Mouse (Mus musculus): ENCODE measurements at regions not wholly inside any gene's neighbourhood (a gene's known extent, or its start where the extent isn't known, plus 50 kb on each side); places are given as distances from the start of the nearest gene placed in this dataset.

DNA sequence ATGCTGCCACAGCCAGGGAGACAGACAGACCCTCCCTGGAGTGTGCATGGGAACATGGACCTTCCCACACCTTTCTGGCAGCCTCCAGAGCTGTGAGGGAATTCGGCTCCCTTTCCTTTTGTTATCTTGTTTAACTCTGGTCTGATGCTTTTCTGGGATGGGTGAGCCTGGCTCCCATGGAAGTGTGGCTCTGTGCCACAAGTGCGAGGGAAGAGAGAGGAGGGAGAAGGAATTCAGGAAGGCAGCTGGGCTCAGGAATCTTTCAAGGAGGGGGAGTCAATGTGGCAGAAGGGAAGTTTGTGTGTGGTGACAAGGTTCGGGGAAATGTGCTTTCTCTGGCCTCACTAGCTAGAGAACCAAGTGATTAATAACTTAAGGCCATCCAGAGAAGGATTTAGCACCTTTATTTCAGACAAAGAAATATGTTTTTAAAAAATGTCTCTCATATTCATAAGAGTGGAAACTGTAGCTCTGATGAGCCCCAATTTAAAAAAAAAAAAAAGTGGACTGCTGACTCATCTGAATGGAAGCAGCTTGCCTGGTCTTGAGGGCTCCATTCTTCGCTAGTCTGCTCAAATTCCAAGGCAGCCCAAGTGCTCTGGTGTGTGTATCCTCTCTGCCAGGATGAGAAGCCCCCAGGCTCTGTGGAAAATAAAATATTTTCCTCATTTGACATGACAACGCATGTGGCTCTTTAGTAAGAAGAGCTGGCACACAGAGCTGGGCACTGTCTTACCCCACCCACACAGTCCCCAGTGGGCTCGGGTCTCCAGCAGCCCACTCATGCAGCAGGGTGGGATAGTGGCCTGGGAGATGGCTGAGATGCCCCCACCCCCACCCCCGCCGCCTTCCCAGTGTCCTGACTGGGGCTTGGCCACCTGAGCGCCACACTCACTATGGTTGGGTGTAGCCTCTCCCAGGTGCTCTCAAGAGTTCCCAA, 129.1 kb downstream of the Gas1 start:
- H3K27me3 ChIP-seq (ENCODE audit: insufficient read depth, low read length) = no peaks in the 10 kb centered on the region
- ATAC-seq (no peak), DNase-seq (no peak)
- H3K9ac ChIP-seq = no peak overlapping the region
- H3K27ac ChIP-seq (ENCODE audit: low read depth, low read length) = no peak overlapping the region
- H3K4me1 ChIP-seq (ENCODE audit: insufficient read depth) = peaks cover 12% of the 10 kb centered on the region
- H3K4me2 ChIP-seq (ENCODE audit: low read depth) = no peak overlapping the region
- TF ChIP-seq CTCF (IDR thresholded peaks at IDR 0.05; ENCODE audit: low read depth) = no peak
- H3K9me3 ChIP-seq (ENCODE audit: low read length) = no peaks in the 10 kb centered on the region
- no peak overlapping the region for H3K4me3 ChIP-seq (ENCODE audit: low read depth, low read length)
- 47% methylated on average over 9 of the region's 9 CpGs for WGBS
- no peaks in the 10 kb centered on the region for H3K36me3 ChIP-seq (ENCODE audit: insufficient read depth)

DNA sequence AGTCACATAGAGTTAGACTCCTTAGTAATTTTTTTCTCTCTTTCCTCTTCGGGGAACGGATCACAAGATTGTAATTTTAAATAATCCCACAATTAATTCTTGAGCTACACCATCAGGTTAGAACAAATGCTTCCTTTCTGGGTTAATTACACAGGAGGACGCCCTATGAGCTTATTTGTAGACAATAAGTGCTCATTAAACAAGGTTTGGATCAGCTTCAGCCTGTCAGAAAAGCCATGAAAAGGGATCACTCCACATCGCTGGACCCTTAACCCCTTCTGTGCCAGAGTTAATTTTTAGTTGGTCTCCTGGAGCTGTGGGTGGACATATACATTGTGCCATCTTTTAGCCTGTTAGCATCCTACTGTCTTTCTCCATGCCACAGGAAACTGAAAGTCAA, 131.4 kb downstream of the Gas1 start:
- Histone ChIP-seq H3K36me3 (ENCODE audit: insufficient read depth) (no peaks in the 10 kb centered on the region), H3K4me1 (ENCODE audit: insufficient read depth) (peaks cover 12% of the 10 kb centered on the region), H3K9ac (no peak overlapping the region), H3K27ac (ENCODE audit: low read depth, low read length) (no peak overlapping the region), H3K4me2 (ENCODE audit: low read depth) (no peak overlapping the region), H3K27me3 (ENCODE audit: insufficient read depth, low read length) (no peaks in the 10 kb centered on the region), H3K9me3 (ENCODE audit: low read length) (no peaks in the 10 kb centered on the region), H3K4me3 (ENCODE audit: low read depth, low read length) (no peak overlapping the region)
- DNase-seq (no peak), ATAC-seq (no peak)
- WGBS = 8% methylated on average over 4 of the region's 4 CpGs
- TF ChIP-seq CTCF (IDR thresholded peaks at IDR 0.05; ENCODE audit: low read depth) = no peak

DNA sequence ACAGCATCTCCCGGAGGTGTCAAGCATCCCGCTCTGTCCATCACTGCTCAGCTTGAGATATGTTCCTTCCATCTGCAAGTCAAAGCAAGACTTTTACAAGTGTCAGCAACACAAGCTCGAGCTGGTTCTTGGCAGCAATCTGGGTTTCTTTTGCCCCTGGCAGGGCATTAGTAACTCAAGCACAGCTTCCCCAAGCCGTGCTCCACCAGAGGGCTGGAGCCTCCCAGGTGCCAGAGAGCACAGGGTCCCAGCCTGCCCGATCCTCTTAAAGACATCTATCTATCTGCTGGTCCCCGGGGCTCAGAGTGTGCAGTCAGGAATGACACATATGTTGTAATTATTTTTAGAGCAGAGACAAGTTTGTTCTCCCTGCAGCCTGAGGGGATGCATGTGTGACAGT, 132.3 kb downstream of the Gas1 start:
- Histone ChIP-seq H3K4me3 (ENCODE audit: low read depth, low read length) (no peak overlapping the region), H3K4me2 (ENCODE audit: low read depth) (no peak overlapping the region), H3K27ac (ENCODE audit: low read depth, low read length) (no peak overlapping the region), H3K4me1 (ENCODE audit: insufficient read depth) (peaks cover 12% of the 10 kb centered on the region), H3K9ac (no peak overlapping the region), H3K36me3 (ENCODE audit: insufficient read depth) (no peaks in the 10 kb centered on the region), H3K27me3 (ENCODE audit: insufficient read depth, low read length) (no peaks in the 10 kb centered on the region), H3K9me3 (ENCODE audit: low read length) (no peaks in the 10 kb centered on the region)
- 0 out of 2 replicates have a peak, but pooled peaks have one; percentile 3 for TF ChIP-seq CTCF (IDR thresholded peaks at IDR 0.05; ENCODE audit: low read depth)
- ATAC-seq (peak; percentile 33; the same call in 1 of the 2 replicates), DNase-seq (peak; percentile 48)
- 17% methylated on average over 6 of the region's 6 CpGs for WGBS

DNA sequence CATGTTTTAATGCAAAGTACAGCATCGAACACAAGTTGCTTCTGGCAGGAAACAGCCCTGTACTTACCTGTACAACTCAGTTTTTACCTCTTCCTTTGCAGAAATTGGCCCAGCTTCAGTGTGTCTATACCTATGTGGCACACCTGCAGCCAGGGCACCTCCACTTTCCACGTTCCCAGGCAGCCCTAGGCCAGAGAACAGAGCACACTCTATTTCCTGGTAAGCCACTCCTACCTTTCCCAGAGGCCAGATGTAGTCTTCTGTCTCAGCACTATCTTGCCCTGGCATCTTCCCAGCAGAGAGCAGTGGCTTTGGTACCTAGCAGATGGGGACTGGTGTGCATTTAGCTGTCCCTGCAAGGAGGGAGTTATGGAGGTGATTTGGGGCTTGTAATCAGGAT, 134.7 kb downstream of the Gas1 start:
- TF ChIP-seq CTCF (IDR thresholded peaks at IDR 0.05; ENCODE audit: low read depth) = no peak
- H3K27ac ChIP-seq (ENCODE audit: low read depth, low read length) = no peak overlapping the region
- no peak overlapping the region for H3K9ac ChIP-seq
- no peaks in the 10 kb centered on the region for H3K36me3 ChIP-seq (ENCODE audit: insufficient read depth)
- no peak for DNase-seq
- H3K27me3 ChIP-seq (ENCODE audit: insufficient read depth, low read length) = no peaks in the 10 kb centered on the region
- WGBS = 75% methylated on average over 2 of the region's 2 CpGs
- peaks cover 8% of the 10 kb centered on the region for H3K4me1 ChIP-seq (ENCODE audit: insufficient read depth)
- H3K4me2 ChIP-seq (ENCODE audit: low read depth) = no peak overlapping the region
- no peak overlapping the region for H3K4me3 ChIP-seq (ENCODE audit: low read depth, low read length)
- no peaks in the 10 kb centered on the region for H3K9me3 ChIP-seq (ENCODE audit: low read length)
- no peak for ATAC-seq

DNA sequence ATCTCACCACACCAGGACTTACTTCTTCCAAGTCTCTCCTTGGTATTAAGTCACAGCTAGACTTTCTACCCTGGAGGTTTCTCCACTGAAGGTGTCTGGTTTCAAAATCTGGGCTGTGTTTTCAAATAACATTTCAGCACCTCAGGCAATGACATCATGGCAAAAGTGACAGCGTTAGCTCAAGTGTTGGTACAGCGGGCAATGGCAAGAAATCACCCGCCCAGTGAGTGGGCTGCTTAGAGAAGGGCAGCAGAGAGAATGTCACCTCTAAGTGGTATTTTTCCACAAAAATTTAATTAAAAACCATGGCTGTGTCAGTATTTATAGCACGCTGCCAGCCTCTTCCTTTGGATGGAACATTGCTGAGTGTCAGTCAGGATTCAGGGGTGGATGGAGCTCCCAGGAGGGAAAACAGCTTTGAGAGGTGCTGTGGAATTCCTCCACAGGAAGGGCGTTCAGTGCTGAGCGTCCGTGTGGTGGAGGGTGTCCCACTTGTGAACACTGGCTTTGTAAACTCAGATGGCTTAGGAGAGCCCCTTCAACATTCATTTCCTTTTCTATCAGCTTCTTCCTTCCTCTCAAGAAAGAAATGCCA, 141.5 kb downstream of the Gas1 start:
- Histone ChIP-seq H3K27ac (ENCODE audit: low read depth, low read length) (no peak overlapping the region), H3K4me2 (ENCODE audit: low read depth) (no peak overlapping the region), H3K4me1 (ENCODE audit: insufficient read depth) (no peaks in the 10 kb centered on the region), H3K9me3 (ENCODE audit: low read length) (no peaks in the 10 kb centered on the region), H3K4me3 (ENCODE audit: low read depth, low read length) (no peak overlapping the region), H3K9ac (no peak overlapping the region), H3K27me3 (ENCODE audit: insufficient read depth, low read length) (no peaks in the 10 kb centered on the region), H3K36me3 (ENCODE audit: insufficient read depth) (no peaks in the 10 kb centered on the region)
- DNase-seq = no peak
- WGBS = 90% methylated on average over 7 of the region's 7 CpGs
- TF ChIP-seq CTCF (IDR thresholded peaks at IDR 0.05; ENCODE audit: low read depth) = no peak
- no peak for ATAC-seq

DNA sequence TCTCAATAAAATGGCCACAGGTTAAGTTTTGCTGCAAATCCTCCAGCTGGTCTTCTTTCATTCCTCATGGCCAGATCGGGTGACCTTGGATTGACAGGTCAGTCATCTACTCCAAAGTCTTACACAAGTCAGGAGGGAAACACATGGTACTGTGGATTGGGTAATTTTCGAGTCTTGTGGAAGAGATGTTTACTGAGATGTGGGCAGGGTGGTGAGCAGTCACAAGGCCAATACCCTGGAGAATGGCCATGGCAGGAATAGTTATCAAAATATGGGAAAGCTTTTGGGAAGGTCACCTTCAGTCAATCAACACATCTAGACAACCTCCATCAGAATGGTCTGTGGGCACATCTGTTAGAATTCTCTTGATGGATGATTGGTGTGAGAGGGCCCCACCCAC, 144.0 kb downstream of the Gas1 start:
- H3K9ac ChIP-seq = no peak overlapping the region
- H3K36me3 ChIP-seq (ENCODE audit: insufficient read depth) = no peaks in the 10 kb centered on the region
- H3K4me1 ChIP-seq (ENCODE audit: insufficient read depth) = no peaks in the 10 kb centered on the region
- WGBS = 85% methylated on average over 2 of the region's 2 CpGs
- no peak overlapping the region for H3K4me2 ChIP-seq (ENCODE audit: low read depth)
- no peak overlapping the region for H3K27ac ChIP-seq (ENCODE audit: low read depth, low read length)
- H3K9me3 ChIP-seq (ENCODE audit: low read length) = no peaks in the 10 kb centered on the region
- DNase-seq (no peak), ATAC-seq (no peak)
- H3K27me3 ChIP-seq (ENCODE audit: insufficient read depth, low read length) = no peaks in the 10 kb centered on the region
- TF ChIP-seq CTCF (IDR thresholded peaks at IDR 0.05; ENCODE audit: low read depth) = no peak
- H3K4me3 ChIP-seq (ENCODE audit: low read depth, low read length) = no peak overlapping the region

DNA sequence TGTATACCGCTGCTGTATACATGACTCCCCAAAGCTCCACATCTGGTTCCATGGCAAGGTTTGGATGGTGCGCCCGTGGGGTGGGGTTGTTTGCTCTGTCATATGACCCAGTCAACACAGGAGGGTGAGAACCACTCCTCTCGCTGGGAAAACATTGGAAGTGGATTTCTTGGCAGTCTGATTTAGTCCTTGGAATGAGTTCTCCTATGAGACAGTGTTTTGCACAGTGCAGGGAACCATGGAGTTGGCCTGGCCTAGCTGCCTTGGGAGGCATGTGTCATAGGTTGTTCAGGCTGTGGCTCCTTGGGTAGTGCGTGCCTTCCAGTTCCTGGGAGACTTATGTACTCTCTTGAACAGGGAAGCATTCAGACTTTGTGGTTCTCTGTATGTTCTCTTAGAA, 144.6 kb downstream of the Gas1 start:
- DNase-seq = no peak
- H3K9me3 ChIP-seq (ENCODE audit: low read length) = no peaks in the 10 kb centered on the region
- ATAC-seq = no peak
- H3K4me1 ChIP-seq (ENCODE audit: insufficient read depth) = no peaks in the 10 kb centered on the region
- no peak overlapping the region for H3K27ac ChIP-seq (ENCODE audit: low read depth, low read length)
- no peaks in the 10 kb centered on the region for H3K27me3 ChIP-seq (ENCODE audit: insufficient read depth, low read length)
- no peaks in the 10 kb centered on the region for H3K36me3 ChIP-seq (ENCODE audit: insufficient read depth)
- TF ChIP-seq CTCF (IDR thresholded peaks at IDR 0.05; ENCODE audit: low read depth) = no peak
- no peak overlapping the region for H3K9ac ChIP-seq
- no peak overlapping the region for H3K4me2 ChIP-seq (ENCODE audit: low read depth)
- 91% methylated on average over 5 of the region's 5 CpGs for WGBS
- H3K4me3 ChIP-seq (ENCODE audit: low read depth, low read length) = no peak overlapping the region
